Mouse (Mus musculus) C2C12 (cell line): ENCODE data around the gene Stambp.

Experiments
- CEBPB ChIP-seq: IDR thresholded peaks from one replicate; pipeline ENCODE4 v1.6.1; 2011; ENCODE audit warnings: low read depth, mild to moderate bottlenecking, control low read depth, moderate library complexity
- CTCF ChIP-seq: IDR thresholded peaks from one replicate; pipeline ENCODE4 v1.5.1; 2011; ENCODE audit not compliant: control insufficient read depth, insufficient read depth, insufficient read length
- MYOG ChIP-seq: IDR thresholded peaks from one replicate; pipeline ENCODE4 v1.6.1; 2011; ENCODE audit not compliant: control insufficient read depth, insufficient read length; ENCODE audit errors: extremely low read depth

DNA sequence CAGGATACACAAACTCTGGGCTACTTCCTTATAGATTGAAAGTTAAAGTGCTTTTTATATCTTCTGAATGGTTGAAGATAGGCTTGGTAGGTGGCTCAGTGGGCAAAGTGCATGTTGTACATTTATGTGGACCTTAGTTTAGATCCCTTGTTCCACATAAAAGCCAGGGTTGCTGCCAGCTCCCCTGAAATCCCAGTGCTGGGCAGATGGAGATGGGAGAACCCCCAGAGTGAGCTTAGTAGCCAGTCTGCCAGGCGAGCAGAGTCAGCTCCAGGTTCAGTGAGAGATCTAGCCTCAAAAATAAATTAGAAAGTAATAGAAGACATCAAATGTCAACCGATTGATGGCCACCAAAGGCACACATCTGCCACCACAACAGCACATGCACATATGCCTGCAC is 39.9 kb downstream of the Stambp start:
- no peak for TF ChIP-seq MYOG
- no peak for TF ChIP-seq CTCF
- TF ChIP-seq CEBPB, result no peak
